Mouse (Mus musculus) forebrain, postnatal 0 days (tissue): Measurements from ENCODE around the gene Sult6b2. TPM values are rescaled to one million over a fixed set of nuclear protein-coding genes. Genes with fewer than 3 reads are reported as not detected.

Experiments used
- ATAC-seq: fragments of 200-750 bp; cut with Nextera tagmentation; 2 replicates; pipeline ENCODE4 v1.8.0; 2017; ENCODE audit warnings: mild to moderate bottlenecking, moderate library complexity
- DNase-seq: peaks from one replicate; pipeline ENCODE4 v3.0.0-alpha.2; 2015
- H3K27ac ChIP-seq: fragments of 300-500 bp; sonication (generic); 2 replicates; pipeline ENCODE4 v1.5.1; 2014; ENCODE audit warnings: low read depth, mild to moderate bottlenecking, antibody characterized with exemption, low read length, moderate library complexity, mixed read lengths
- H3K27me3 ChIP-seq: fragments of 300-500 bp; sonication (generic); 2 replicates; pipeline ENCODE4 v1.6.1; 2014; ENCODE audit warnings: mild to moderate bottlenecking, low read length, mixed read lengths; ENCODE audit not compliant: insufficient read depth
- H3K36me3 ChIP-seq: fragments of 300-500 bp; sonication (generic); 2 replicates; pipeline ENCODE4 v1.6.1; 2014; ENCODE audit warnings: mild to moderate bottlenecking, moderate library complexity; ENCODE audit not compliant: insufficient read depth
- H3K4me1 ChIP-seq: fragments of 300-500 bp; sonication (generic); 2 replicates; pipeline ENCODE4 v1.6.1; 2014; ENCODE audit warnings: antibody characterized with exemption; ENCODE audit not compliant: insufficient read depth
- H3K4me2 ChIP-seq: fragments of 300-500 bp; sonication (generic); 2 replicates; pipeline ENCODE4 v1.6.1; 2014; ENCODE audit warnings: low read depth, mild to moderate bottlenecking, moderate library complexity
- H3K4me3 ChIP-seq: fragments of 300-500 bp; sonication (generic); 2 replicates; pipeline ENCODE4 v1.5.1; 2014; ENCODE audit warnings: low read depth, low read length, mixed read lengths
- H3K9ac ChIP-seq: fragments of 300-500 bp; sonication (generic); 2 replicates; pipeline ENCODE4 v1.6.1; 2014; ENCODE audit warnings: mild to moderate bottlenecking
- H3K9me3 ChIP-seq: fragments of 300-500 bp; sonication (generic); 2 replicates; pipeline ENCODE4 v1.6.1; 2016; ENCODE audit warnings: low read length
- CTCF ChIP-seq: sonication (generic); IDR thresholded peaks from 2 replicates; pipeline ENCODE4 v1.5.1; 2016; ENCODE audit warnings: antibody characterized with exemption, control low read depth, low read depth
- WGBS: fragments of 180-500 bp; shearing (Covaris S2); extraction: QIAGEN DNeasy Blood & Tissue Kit; methylation state at CpG from one replicate; pipeline ENCODE4 v1.1.7; 2014; 5-methylcytosine and 5-hydroxymethylcytosine counted together
- polyA plus RNA-seq: library from polyadenylated mRNA; unstranded; fragments of >200 nt; fragmentation: Nextera tagmentation; extraction: Ambion mirVana; gene quantifications from 2 replicates; pipeline ENCODE4 v1.2.1, GENCODE M21; 2015
- total RNA-seq: library from RNA; depleted of rRNA; stranded (reverse); fragments of >200 nt; gene quantifications from 2 replicates; pipeline ENCODE4 v1.2.3, GENCODE M21; 2014

Sult6b2 gene
- total and polyA plus RNA-seq, 2 experiments from 2014 or later = 0.05 to 0.12 TPM

DNA sequence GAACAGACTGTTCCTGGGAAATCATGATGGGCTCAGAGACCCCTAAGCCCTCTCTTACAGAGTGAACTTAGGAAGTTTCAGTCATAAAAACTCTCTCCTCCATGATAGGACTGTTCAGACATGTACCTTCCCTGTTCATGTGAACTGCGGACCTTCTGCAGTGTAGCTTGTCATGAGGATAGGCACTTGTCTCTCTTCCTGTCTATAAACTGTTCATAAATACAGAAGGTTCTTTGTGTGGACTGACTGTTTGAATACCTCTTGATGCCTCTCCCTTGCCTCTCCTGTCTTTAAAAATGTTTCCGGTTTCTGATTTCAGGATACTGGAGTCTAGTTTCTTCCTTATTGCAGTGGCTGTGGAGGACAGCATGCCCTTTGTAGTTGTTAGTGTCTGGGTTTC is 44.7 kb downstream of the Sult6b2 start:
- Histone ChIP-seq H3K4me1 (0 out of 2 replicates have a peak, but pooled peaks cover 8% of the 10 kb centered on the region), H3K27me3 (no peaks in the 10 kb centered on the region), H3K36me3 (peaks cover 17% of the 10 kb centered on the region), H3K9ac (no peak overlapping the region), H3K9me3 (no peaks in the 10 kb centered on the region), H3K4me3 (no peak overlapping the region), H3K27ac (no peak overlapping the region), H3K4me2 (no peak overlapping the region)
- 98% methylated on average over 2 of the region's 2 CpGs for WGBS
- no peak for TF ChIP-seq CTCF
- DNase-seq (no peak), ATAC-seq (no peak)

DNA sequence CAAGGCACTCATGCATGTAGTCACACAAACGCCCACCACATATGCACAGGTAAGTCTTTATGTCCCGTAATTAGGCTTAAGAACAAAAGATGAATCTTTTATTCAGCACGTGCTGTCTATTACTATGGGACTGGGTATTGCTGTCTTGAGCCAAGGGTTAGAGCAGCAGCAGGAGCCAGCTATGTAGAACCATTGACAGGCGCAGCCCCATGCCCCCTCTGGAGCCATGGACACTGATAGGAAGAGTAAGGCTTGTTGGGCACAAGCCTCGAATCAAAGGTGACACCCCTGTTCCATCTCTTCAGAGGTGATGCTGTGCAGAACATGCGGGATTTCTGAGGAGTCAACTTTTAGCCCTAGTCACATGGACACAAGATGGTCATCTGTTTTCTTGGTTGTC is 45.7 kb downstream of the Sult6b2 start:
- DNase-seq (no peak), ATAC-seq (no peak)
- 95% methylated on average over 6 of the region's 6 CpGs for WGBS
- no peaks in the 10 kb centered on the region for H3K27me3 ChIP-seq
- no peak overlapping the region for H3K4me3 ChIP-seq
- H3K4me2 ChIP-seq = no peak overlapping the region
- no peaks in the 10 kb centered on the region for H3K9me3 ChIP-seq
- 0 out of 2 replicates have a peak, but pooled peaks cover 8% of the 10 kb centered on the region for H3K4me1 ChIP-seq
- peaks cover 11% of the 10 kb centered on the region for H3K36me3 ChIP-seq
- no peak overlapping the region for H3K9ac ChIP-seq
- H3K27ac ChIP-seq = no peak overlapping the region
- TF ChIP-seq CTCF = no peak

DNA sequence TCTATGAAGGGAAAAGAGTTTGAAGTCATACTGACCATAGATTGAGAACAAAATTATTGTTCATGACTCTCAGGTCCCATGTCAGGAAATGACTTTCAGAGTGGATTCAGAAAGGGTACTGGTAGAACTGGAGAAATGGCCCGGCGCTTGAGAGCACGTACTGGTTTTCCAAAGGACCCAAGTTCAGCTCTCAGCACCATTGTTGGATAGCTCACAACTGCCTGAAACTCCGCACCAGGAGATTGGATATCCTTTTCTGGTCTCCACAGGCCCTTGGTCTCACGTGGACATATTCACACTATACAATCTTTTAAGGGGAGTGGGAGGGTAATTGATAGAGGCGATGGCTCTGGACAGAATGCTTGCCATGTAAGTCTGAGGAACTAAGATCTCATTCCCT is 46.3 kb downstream of the Sult6b2 start:
- DNase-seq (no peak), ATAC-seq (no peak)
- peak overlapping the region; percentile 62 for H3K4me2 ChIP-seq
- 0 out of 2 replicates have a peak, but pooled peaks cover 8% of the 10 kb centered on the region for H3K4me1 ChIP-seq
- TF ChIP-seq CTCF = no peak
- no peak overlapping the region for H3K27ac ChIP-seq
- H3K9ac ChIP-seq = peak overlapping the region; percentile 88; the same call in 1 of the 2 replicates
- H3K36me3 ChIP-seq = peaks cover 11% of the 10 kb centered on the region
- no peaks in the 10 kb centered on the region for H3K27me3 ChIP-seq
- H3K4me3 ChIP-seq = peak overlapping the region; percentile 68; the same call in 1 of the 2 replicates
- no peaks in the 10 kb centered on the region for H3K9me3 ChIP-seq
- WGBS = 88% methylated on average over 6 of the region's 6 CpGs

DNA sequence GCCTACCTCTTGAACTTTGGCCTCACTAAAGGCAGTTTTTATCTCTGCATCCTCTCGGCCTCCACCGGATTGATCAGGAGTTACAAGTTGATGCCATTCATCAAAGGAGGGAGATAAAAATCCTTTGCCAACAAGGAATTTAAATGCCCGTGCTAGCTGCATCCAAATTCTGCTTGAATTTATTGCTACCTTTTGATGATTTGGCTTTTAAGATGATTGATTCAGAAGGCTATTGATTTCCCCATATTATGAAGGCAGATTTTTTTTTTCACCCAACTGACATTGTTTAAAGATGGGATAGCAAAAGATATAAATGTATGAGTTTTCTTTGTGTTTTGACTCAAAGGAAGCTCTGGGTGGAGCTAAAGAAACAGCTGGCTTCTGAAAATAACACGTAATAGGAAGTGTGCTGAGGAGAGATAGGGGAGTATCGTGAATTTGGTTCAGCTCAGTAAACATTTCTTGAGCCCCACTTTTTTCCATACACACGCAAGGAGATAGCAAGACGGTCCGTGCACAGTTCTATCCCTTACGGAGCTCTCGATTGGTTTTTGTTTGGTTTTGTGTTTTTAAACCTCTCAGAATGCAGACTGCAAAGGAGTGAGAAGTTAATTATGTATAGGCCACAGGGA is 46.9 kb downstream of the Sult6b2 start:
- no peak for TF ChIP-seq CTCF
- Histone ChIP-seq H3K27me3 (no peaks in the 10 kb centered on the region), H3K4me1 (0 out of 2 replicates have a peak, but pooled peaks cover 8% of the 10 kb centered on the region), H3K9me3 (no peaks in the 10 kb centered on the region), H3K4me2 (peak overlapping the region; percentile 62), H3K27ac (peak overlapping the region; percentile 86), H3K4me3 (peak overlapping the region; percentile 68), H3K36me3 (peaks cover 11% of the 10 kb centered on the region), H3K9ac (peak overlapping the region; percentile 88)
- 39% methylated on average over 10 of the region's 10 CpGs for WGBS
- ATAC-seq (no peak), DNase-seq (no peak)

DNA sequence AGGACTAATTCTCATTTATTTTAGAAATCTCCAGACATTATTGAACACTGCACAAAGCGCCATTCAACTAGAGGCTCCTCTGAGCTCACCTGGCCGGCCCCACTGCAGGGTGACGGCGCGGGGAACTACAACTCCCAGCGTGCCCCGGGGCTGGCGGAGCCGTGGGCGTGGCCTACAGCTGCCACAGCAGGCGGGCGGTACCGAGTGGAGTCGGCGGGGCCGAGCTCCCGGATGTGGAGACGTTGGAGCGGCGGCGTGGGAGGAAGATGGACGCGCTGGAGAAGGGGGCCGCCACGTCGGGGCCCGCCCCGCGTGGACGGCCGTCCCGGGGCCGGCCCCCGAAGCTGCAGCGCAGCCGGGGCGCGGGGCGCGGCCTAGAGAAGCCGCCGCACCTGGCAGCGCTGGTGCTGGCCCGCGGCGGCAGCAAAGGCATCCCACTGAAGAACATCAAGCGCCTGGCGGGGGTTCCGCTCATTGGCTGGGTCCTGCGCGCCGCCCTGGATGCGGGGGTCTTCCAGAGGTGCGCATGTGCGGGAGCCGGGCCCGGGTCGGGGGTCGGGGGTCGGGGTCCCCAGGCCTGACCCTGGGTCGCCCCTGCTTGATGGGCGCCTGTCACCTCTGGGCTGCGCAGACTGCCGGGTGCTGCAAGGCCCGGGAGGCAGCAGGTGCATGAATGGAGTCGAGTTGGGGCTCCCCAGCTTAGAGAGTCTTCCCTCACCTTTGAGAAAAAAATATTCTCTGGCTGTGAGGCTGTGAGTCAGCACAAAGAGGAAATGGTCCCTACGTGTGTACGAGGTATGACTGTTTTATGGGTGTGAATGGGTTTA is 47.6 kb downstream of the Sult6b2 start, which contains the start of gene Cmas:
TSS of gene Cmas (plus strand) at position 180 of the 827 bp plus-strand sequence.
- Histone ChIP-seq H3K9me3 (no peaks in the 10 kb centered on the region), H3K9ac (peak within 1 kb of the TSS; percentile 88), H3K36me3 (peaks cover 11% of the 10 kb centered on the region; the same call in 1 of the 2 replicates), H3K4me3 (peak within 1 kb of the TSS; percentile 68), H3K27me3 (no peaks in the 10 kb centered on the region), H3K4me2 (peak within 1 kb of the TSS; percentile 62), H3K4me1 (0 out of 2 replicates have a peak, but pooled peaks cover 8% of the 10 kb centered on the region), H3K27ac (peak within 1 kb of the TSS; percentile 86)
- no peak for TF ChIP-seq CTCF
- peak; percentile 94 for DNase-seq
- ATAC-seq = peak; percentile 97
- WGBS = 2% methylated on average over 67 of the region's 68 CpGs

DNA sequence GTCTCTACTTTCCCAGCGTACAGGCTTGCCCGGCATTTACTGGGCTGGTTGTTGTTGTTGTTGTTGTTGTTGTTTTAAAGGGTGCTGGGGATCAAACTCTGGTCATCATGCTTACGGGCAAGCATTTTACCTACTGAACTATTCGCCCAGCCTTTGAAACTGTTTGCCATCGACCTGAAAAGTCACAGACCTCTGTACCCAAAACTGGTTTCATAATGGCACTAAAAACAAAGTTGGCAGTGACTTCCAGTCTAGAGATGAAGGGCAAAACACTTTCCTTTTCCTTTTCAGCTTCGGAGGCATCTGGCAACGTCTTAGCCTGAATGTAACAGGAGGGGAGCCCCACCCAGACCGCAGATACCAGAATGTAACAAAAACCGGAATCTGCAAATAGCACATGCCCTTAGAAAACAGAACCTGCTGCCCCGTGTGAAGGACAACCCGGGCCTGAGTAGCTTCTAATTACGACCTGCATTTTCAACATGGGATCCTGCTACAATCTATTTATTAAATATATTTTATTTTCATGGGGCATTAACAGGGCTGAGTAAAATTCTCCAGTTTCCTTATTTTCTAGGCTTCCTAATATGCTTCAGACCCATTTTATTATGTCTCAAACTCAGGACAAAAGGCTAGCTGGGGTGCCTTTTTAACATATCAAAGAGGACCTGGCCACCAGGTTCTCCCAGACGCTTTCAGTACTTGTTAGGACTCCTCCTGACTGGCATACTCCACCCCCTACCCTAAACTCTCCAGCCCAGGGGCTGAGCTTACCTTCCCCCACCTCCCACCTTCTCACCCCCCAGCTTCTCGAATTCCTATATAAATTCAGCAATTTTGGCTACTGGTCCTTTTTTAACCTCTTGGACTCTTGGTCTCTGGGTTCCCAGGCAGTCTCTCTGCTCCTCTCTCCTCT is 51.7 kb downstream of the Sult6b2 start:
- TF ChIP-seq CTCF = no peak
- H3K4me2 ChIP-seq = no peak overlapping the region
- no peak overlapping the region for H3K9ac ChIP-seq
- WGBS = 42% methylated on average over 14 of the region's 14 CpGs
- H3K4me1 ChIP-seq = 0 out of 2 replicates have a peak, but pooled peaks cover under 1% of the 10 kb centered on the region
- H3K27me3 ChIP-seq = no peaks in the 10 kb centered on the region
- ATAC-seq = no peak
- H3K9me3 ChIP-seq = no peaks in the 10 kb centered on the region
- H3K4me3 ChIP-seq = no peak overlapping the region
- no peak for DNase-seq
- H3K36me3 ChIP-seq = no peaks in the 10 kb centered on the region
- no peak overlapping the region for H3K27ac ChIP-seq
